Mouse (Mus musculus): ENCODE data around the gene Ube4b.

Gene Ube4b

DNA sequence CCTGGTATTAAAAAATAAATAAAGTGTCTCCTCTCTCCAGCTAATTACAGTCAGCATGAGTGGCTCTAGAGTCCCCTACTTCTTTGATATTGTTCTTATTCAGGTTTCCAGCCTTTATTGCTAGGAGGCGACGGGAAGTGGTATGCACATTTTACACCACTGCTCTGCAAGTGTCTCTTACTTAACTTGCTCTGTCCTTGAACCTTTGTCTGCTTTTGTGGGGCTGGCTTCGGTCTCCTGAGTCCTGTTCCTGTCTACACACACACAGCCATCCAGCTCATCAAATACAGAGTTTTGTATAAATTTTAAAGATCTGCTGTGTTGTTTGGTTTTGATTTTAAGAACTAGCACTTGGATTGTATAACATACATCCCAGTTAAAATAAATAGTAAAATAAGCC lies 124.4 kb downstream of the Ube4b start:
- DNase-seq: no peak

DNA sequence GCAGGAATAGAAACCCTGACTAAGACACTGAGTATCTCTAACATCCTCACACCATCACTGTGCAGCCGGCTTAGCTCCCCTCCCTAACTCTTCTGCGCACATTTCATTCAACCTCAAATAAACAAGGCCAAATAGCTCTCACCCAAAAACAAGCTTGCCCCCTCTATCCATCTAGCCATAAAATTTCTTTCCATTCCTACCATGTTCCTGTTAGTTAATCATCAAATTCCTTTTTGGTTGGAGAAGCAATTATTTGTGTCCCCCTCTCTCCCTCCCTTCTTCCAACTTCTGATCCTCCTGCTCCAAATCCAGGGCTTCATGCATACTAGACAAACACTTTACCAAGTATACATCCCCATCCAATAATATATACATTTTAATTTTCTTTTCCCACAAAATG lies 130.0 kb downstream of the Ube4b start:
- DNase-seq: no peak

DNA sequence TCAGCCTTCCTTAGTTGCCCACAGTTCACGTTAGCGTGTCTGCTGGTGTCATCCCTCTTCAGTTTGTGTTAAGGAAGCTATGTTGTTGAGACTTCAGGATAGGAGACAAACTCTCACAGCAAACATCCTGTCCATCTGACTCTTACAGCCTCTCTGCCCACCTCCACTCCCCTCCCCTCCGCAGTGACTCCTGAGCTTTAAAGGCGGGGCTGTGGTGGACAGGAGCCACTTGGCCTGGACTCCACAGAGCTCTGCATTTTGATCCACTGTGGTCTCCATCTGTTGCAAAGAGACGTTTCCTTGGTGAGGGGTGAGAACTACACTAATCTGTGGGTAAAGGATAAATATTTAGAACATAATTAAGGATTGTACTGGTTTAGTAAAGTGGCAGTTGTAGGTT lies 133.6 kb downstream of the Ube4b start:
- DNase-seq: no peak

DNA sequence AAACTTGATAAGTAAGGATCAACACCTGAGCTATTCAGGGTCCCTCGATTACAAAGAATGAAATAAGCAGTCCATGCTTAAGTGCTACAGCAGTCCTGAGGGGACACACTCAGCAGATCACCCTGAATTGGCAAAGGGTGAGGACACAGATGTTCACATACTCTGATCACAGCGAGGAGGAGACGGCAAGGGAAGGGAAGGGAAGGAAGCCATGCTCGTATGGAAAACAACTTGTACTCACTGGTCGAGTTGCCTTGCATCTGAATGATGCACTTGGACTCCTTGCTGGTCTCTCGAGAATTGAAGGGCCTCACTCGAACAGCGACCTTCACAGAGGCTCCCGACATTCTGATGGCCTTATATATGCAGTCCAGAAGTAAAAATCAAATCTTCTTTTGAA lies 135.5 kb downstream of the Ube4b start:
- no peak for DNase-seq

DNA sequence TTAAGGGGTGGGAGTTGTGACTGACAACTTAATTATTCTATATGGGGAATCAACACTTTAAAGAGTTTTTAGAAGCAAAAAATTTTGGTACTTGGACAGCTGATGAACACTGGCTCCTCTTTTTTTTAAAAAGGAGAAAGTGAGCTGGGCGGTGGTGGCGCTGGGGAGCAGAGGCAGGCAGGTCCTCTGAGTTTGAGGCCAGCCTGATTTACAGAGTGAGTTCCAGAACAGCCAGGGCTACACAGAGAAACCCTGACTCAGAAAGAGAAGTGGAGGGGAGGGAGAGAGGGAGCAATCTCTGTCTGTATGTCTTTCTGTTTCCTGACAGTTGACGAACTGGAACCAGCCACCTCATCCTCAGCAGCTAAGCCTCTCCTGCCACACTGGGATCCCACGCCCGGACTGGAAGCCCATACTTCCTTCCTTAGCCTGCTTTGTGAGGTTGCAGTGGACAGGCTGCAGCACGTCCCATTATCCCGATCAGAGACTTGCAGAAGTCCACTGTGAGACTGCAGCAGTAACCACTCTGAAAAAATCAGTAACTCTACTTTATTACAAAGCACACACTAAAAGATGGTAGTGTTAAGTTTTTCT lies 136.3 kb downstream of the Ube4b start:
- DNase-seq: no peak

DNA sequence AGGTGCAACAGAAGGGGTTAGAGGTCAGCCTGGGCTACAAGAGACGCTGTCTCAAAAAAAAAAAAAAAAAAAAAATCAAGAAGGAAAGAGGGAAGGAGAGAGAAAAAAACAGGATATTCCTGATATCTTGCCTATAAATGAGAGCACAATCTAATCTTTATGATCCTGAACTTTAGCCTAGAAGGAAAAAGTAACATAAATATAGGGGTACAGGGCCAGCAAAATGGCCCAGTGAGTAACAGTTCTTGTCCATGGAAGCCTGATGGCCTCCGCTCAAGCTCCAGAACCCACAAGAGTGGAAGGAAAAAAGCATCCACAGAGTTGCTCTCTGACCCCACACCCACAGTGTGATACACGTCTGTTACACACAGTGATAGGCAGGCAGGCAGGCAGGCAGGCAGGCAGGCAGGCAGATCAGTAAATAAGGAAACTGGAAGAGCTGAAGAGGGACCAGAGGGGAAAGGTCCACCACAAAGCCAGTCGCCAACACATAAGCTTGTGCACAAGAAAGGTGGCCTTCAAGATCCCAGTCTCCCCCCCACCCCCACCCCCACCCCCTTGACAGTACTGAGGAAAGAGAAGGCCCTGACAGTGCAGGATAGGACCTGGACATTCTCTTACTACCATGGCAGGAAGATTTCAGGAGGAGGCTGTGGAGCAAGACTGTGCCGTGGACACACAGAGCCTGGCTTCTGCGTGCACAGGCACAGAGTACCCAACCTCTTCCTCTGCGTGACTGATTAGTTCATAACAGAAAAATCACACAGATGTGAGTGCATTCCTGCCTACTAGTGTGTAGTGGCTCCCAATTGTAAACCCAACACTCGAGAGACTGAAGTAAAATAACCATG lies 140.0 kb downstream of the Ube4b start:
- no peak for DNase-seq

DNA sequence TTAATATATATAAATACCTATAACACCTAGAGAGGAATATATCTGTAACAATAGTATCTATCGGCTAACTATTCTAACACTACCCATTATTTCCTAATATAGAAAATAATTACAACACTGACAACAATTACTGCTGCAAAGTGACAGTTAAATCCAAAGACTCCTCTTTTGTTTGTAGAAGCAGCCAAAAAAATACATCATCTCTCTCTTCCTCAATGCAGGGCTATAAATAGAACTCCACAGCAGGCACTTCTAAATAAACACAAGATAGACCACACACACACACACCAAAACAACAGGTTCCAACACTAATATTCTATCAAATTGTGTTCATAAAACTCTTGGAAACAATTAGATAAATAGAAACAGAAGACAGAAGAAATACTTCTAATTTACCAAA lies 140.9 kb downstream of the Ube4b start:
- no peak for DNase-seq

DNA sequence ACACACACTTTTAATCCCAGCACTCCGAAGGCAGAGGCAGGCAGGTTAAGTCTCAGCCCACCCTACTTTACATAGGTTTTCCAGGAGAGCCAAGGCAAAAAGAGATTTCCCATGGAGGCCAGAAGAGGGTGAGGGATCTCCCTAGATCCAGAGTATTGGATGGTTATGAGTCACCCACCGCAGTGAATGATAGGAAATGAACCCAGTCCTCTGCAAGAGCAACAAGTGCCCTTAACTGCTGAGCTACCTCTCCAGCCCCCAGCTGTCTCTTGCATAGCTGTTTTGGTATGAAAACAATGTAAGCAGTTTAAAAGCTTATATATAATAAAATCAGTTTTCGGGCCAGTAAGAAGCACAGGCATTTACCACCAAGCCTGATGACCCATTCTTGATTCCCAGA lies 143.5 kb downstream of the Ube4b start:
- DNase-seq: no peak

DNA sequence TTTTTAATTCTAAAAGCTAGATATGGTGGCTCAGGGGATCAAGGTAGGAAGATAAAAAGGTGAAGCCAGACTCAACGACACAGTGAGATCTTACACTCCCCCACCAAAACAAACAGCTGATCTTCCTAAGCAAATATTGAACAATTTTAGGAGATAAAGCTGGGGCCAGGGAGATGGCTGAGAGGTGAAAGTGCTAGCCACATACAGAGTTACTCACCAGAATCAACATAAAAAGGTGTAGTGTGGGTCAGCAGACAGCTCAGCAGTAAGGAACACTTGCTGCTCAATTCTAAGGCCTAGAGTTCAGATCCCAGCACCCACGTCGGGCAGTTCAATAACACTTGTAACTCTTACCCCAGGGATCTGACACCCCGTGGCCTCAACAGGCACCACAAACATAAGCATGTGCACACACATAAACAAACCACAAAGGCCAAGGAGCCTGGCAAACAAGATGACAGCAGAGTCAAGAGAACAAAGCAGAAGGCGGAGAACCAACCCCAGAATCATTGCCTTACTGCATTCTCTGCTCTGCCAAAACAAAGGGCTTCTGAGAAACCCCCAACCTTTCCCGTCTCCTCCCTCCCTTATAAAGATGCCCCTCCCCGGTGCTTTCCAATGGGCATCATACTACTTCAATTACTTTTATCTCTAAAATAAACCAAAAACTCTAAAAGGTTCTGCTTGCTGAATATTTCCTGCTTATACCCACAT lies 144.4 kb downstream of the Ube4b start:
- no peak for DNase-seq
